Mouse (Mus musculus) lung, postnatal 36 days (tissue): Measurements from ENCODE around the gene Ccr7.
A peak's percentile ranks its signal among the peaks of the same experiment; 100 is the strongest.

Experiments used
- DNase-seq: peaks from one replicate; pipeline ENCODE4 v3.0.0; 2022; ENCODE audit warnings: mixed read lengths

The Ccr7 gene

GRCm38 (mm10) chr11:99154987-99155641 is at the start of gene Ccr7:
Gene Ccr7 (minus strand): TSS chr11:99155077.
- peak; percentile 54 for DNase-seq

DNA sequence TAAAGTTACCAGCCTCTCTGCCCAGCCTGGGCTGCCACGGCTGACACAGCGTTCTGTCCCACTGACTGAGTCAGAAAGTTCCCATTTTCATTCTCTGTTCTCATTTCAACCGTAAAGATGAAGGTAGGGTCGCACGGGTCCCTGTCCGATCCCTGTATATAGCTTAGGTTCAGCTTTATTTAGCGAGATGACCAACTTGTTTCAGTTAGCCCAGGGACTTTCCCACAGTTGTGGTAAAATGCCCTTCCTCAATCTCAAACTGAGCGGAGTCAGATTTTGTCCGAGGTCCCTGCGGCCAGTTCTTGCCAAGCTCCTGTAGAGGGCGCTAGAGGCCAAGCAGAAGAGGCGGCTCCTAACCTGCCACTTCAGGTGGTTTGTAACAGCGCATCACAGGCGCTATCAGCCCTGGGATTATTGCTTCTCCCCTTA is 34.3 kb upstream of the Ccr7 start:
- peak; percentile 69 for DNase-seq

GRCm38 (mm10) chr11:99187348-99187747 is 32.5 kb upstream of the Ccr7 start:
- DNase-seq = no peak

DNA sequence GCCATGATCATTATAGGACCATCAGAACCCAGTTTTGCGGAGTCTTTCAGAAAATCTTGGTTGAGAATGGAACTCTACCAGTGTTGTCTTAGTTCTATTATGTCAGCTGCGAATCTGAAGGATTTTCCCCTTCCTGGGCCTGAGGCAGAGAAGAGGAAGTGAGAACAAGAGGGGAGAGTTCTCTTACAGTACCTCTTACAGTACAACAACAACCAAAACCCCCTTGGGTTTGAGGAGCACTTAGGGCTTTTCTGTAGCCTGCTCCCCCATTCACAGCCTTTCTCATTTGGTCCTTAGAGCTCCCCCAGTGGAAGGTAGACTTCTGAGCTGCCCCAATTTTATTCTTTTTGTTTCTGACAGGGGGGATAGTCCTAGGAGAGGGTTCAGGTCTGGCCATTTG is 32.0 kb upstream of the Ccr7 start:
- no peak for DNase-seq

- no peak for DNase-seq
These were observed 27.7 kb upstream of the Ccr7 start for GRCm38 (mm10) chr11:99182575-99182974.

- DNase-seq = no peak
These were observed 25.2 kb upstream of the Ccr7 start for GRCm38 (mm10) chr11:99180071-99180470.

DNA sequence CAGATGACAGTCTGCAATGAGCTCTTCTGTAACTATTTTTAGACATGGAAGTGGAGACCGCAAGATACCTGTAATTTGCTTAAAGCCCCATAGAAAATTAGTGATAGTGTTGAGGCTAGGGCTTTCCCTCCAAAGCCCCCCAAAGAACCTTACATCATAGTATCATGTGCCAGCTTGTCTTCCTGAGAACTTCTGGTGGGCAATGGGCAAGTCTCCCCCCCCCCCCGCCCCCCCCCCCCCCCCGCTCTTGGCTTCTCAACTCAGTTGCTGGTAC is 23.0 kb upstream of the Ccr7 start:
- DNase-seq = no peak

DNA sequence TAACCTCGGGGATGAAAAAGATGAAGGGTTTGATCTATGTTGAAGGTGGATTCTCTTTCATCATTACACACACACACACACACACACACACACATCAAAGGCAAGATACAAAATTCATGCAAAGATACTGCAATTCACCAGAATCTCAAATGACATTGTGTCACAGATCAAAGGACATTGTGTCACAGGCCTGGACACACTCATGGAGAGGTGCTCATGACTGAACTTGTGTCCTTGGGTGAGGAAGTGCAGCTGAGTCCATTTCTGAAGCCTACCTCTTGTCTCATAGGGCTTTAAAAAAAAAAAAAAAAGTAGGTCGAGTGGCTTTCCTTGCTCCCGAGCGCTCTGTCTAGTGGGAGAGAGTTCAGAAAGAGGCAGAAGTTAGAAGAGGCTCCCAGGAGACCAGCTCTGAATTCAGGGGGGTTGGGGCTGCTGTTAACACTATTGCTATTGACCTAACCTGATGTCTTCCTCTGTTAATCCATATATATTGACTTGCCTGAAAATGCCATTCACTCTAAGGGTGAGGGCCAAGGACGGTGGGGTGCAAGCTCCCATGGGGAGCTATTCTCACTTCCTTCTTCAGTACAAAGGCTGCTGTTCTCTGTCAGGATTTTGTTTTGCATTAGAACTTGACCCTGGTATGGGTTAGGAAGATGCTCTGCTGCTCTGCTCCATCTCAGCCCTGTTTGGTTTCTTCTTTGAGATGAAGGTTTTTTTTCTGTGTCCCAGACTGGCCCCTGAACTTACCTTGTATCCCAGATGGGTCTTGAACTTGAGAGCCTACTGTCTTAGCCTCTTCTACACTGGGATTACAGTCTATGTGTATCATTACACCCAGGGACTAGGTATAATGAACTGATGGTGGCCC is 22.4 kb upstream of the Ccr7 start:
- DNase-seq = no peak

GRCm38 (mm10) chr11:99172002-99172401 is 17.1 kb upstream of the Ccr7 start:
- no peak for DNase-seq

DNA sequence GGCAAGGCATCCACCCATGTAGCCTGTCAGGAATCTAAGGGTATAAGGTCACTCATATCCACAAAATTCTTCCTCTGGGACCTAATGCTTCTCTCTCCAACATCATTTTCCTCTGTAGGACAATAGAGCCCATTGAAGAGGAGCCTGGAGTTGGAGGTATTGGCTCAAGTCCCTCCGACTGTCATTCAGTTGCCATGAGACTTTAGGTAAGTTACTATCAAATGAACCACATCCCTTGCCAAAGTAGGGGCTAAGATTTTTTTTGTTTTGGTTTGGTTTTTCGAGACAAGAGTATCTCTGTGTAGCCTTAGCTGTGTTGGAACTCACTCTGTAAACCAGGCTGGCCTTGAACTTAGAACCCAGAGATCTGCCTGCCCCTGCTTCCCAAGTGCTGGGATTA is 16.6 kb upstream of the Ccr7 start:
- no peak for DNase-seq

GRCm38 (mm10) chr11:99170547-99171267 is 15.8 kb upstream of the Ccr7 start:
- peak; percentile 50 for DNase-seq

- no peak for DNase-seq
These were observed 15.1 kb upstream of the Ccr7 start for GRCm38 (mm10) chr11:99170005-99170404.

- DNase-seq = no peak
These were observed 14.6 kb upstream of the Ccr7 start for GRCm38 (mm10) chr11:99169438-99169837.

DNA sequence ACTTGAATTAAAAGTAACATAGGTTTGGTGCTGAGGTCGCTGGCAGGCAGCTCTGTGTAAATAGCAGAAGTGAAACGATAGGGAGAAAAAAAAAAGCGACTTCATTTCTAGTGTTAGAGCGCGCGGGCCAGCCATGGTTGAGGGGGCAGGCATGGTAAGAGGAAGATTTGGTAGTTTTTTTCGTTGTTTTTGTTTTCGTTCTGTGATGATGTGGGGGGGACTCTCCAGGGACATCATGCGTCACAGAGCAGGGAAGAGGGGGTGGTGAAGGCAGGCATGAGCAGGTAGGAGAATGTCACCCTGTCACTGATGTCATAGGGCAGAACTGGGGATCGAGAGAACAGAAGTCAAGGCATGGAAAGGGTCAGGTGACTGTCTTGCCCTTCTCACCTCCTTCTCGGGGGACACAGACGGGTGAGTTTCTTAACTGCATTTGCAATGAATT is 13.2 kb upstream of the Ccr7 start:
- DNase-seq = peak; percentile 54

DNA sequence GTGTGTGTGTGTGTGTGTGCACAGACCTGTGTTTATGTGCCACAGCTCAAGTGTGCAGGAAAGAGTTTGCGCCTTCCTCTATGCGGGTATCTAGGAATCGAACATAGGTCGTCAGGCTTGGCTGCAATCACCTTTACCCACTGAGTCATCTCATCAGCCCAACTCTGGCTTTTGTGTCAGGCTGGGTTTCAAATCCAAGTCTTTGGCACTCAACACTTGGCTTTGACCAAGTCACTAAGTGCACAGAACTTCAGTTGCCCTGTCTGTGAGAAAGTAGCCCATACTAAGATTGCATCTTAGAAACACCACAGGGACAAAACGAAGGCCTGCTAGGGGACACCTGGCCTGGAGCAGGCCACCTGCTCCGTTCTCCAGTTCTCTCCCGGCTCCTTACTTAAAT is 12.7 kb upstream of the Ccr7 start:
- no peak for DNase-seq

GRCm38 (mm10) chr11:99166241-99166640 is 11.4 kb upstream of the Ccr7 start:
- no peak for DNase-seq

GRCm38 (mm10) chr11:99165031-99165752 is 10.3 kb upstream of the Ccr7 start:
- DNase-seq = no peak

DNA sequence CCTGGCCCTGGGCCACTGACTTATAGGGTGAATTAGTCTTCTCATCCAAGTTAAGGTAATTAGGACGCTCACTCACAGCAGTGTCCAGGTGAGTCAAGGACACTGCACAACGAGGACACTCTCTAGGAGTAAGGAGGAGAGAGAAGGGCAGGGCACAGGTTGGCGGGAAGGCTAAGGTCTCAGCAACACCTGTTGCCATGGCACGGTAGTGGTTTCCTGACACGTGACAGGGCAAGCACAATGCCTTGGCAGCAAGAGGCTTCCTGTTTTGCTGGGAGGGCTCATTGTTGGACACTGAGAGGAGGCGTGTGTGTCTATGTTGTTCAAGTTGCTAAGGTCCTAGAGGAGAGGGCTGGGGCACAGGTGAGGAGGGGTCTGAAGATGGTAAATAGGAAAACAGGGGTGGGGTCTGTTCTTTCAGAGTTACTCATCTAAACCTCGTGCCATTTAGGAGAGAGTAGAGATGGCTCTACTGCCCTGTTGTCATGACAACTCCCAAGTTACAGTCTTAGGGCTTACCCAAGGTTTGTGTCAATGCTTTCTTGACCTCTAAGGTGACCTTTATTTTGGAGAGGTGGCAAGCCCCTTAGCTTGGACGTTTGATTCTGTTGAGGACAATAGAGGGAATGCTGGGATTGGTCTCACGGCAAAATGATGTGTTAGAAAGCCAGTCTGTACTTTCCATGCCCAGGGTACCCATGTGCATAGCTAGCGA is 8.3 kb upstream of the Ccr7 start:
- peak; percentile 62 for DNase-seq

GRCm38 (mm10) chr11:99161648-99162047 is 6.8 kb upstream of the Ccr7 start:
- DNase-seq = no peak

DNA sequence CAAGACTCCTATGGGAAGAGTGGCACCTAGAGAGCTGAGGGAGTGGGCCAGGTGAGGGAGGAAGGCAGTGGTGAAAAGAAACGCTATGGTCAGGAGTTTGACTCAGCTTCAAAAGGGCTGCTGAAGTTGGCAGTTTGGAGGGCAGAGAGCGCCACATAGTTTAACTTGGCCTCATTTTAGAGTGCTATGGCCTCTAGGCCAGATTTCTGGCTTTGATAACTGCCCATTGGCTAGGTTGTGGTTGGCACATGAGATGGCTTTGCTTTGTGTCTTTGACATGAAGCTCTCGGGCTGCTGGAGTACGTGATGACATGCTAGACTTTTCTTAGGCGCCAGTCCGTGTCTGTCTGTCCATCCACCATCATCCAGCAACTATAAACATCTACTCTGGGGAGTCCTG is 5.4 kb upstream of the Ccr7 start:
- DNase-seq = no peak

GRCm38 (mm10) chr11:99155817-99156216 is 940 bp upstream of the Ccr7 start:
- no peak for DNase-seq
